Mouse (Mus musculus): ENCODE measurements around the gene Ecpas. TPM values are rescaled to one million over a fixed set of nuclear protein-coding genes. Genes with fewer than 3 reads are reported as not detected.

Gene Ecpas
- total RNA-seq, 2 experiments from 2014 or later: 205 to 221 TPM

GRCm38 (mm10) chr4:58911069-58911830 lies 1.3 kb downstream of the Ecpas start:
- DNase-seq: peak; percentile 68 to 70

- no peak for DNase-seq
Observed at GRCm38 (mm10) chr4:58910175-58911068, 2.1 kb downstream of the Ecpas start.

- DNase-seq: no peak
Observed at GRCm38 (mm10) chr4:58907453-58907852, 5.1 kb downstream of the Ecpas start.

GRCm38 (mm10) chr4:58898318-58898717 lies 14.2 kb downstream of the Ecpas start:
- no peak for DNase-seq

- no peak for DNase-seq
Observed at GRCm38 (mm10) chr4:58897436-58897835, 15.1 kb downstream of the Ecpas start.

GRCm38 (mm10) chr4:58894399-58894798 lies 18.1 kb downstream of the Ecpas start:
- no peak for DNase-seq

- DNase-seq: no peak
Observed at GRCm38 (mm10) chr4:58890035-58890782, 22.3 kb downstream of the Ecpas start.

GRCm38 (mm10) chr4:58888568-58888967 lies 24.0 kb downstream of the Ecpas start:
- DNase-seq: no peak

- peak in 1 of 2 experiments; percentile 28 for DNase-seq
Observed at GRCm38 (mm10) chr4:58887626-58888025, 24.9 kb downstream of the Ecpas start.

GRCm38 (mm10) chr4:58886778-58887177 lies 25.8 kb downstream of the Ecpas start:
- DNase-seq: no peak

GRCm38 (mm10) chr4:58885341-58885740 lies 27.2 kb downstream of the Ecpas start:
- no peak for DNase-seq

GRCm38 (mm10) chr4:58883841-58884240 lies 28.7 kb downstream of the Ecpas start:
- no peak for DNase-seq

- DNase-seq: no peak
Observed at GRCm38 (mm10) chr4:58874373-58874772, 38.2 kb downstream of the Ecpas start.

- DNase-seq: peak; percentile 57 to 70
Observed at GRCm38 (mm10) chr4:58867242-58867641, 45.3 kb downstream of the Ecpas start.

- DNase-seq: no peak
Observed at GRCm38 (mm10) chr4:58832908-58833307, 79.6 kb downstream of the Ecpas start.

- peak; percentile 12 to 14 for DNase-seq
Observed at GRCm38 (mm10) chr4:58825921-58826320, 86.6 kb downstream of the Ecpas start.

GRCm38 (mm10) chr4:58787616-58788015 lies 124.9 kb downstream of the Ecpas start, which contains the start of gene Olfr267:
TSS of gene Olfr267 (minus strand) at chr4:58787716.
- no peak for DNase-seq

- no peak for DNase-seq
Observed at GRCm38 (mm10) chr4:58786659-58787058, 125.9 kb downstream of the Ecpas start.

GRCm38 (mm10) chr4:58763417-58763816 lies 149.1 kb downstream of the Ecpas start:
- peak; percentile 15 to 28 for DNase-seq

GRCm38 (mm10) chr4:58749510-58749909 lies 163.0 kb downstream of the Ecpas start:
- DNase-seq: peak; percentile 5 to 41

GRCm38 (mm10) chr4:58749101-58749500 lies 163.4 kb downstream of the Ecpas start:
- DNase-seq: peak; percentile 52 to 78
